Mouse (Mus musculus): ENCODE measurements around the gene Pigr.

The Pigr gene

GRCm38 (mm10) chr1:130832230-130833149, 6.0 kb downstream of the Pigr start:
- peak; percentile 87 for DNase-seq

DNA sequence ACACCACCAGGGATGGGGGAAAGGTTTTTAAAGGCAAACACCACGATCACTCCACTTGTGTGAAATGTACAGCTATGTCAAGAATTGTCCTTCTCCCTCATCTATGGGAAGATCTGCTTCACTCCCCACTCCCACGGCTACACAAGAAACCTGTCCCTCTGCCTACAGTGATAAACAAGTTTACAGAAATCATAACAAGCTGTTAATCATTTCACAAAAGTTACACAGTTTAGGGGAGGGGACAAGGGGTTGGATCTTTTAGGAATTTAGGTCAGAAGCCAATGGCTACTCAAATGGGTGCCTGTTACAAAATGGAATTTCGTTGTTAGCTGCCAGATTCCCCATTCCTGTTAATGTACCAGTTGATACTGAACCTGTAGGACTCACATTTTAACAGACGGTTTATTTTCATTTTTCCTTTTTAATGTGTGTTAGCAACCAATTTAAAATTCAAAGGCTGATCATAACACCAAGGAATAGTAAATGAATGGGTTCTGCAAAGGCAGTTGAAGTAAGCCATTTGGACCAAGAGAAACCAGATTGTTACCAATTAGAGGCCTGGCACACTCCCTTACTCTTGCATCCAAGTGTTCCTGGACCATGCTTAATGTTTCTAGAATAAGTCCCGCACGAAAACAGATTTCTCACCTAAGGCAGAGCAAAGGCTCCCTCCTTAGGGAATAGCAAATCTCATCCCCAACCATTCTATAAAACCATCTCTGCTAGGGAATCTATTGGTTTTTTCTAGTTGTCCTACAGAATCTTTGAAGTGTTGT, 8.9 kb downstream of the Pigr start:
- peak; percentile 50 for DNase-seq

GRCm38 (mm10) chr1:130838288-130838687, 11.8 kb downstream of the Pigr start:
- peak; percentile 35 for DNase-seq

GRCm38 (mm10) chr1:130840599-130841379, 14.3 kb downstream of the Pigr start:
- peak; percentile 43 for DNase-seq

- no peak for DNase-seq
These were observed 15.1 kb downstream of the Pigr start for GRCm38 (mm10) chr1:130841621-130842020.

DNA sequence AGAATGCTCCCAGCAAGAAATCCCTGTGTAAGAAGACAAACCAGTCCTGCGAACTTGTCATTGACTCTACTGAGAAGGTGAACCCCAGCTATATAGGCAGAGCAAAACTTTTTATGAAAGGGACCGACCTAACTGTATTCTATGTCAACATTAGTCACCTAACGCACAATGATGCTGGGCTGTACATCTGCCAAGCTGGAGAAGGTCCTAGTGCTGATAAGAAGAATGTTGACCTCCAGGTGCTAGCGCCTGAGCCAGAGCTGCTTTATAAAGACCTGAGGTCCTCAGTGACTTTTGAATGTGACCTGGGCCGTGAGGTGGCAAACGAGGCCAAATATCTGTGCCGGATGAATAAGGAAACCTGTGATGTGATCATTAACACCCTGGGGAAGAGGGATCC, 18.0 kb downstream of the Pigr start:
- no peak for DNase-seq

- no peak for DNase-seq
These were observed 23.2 kb downstream of the Pigr start for GRCm38 (mm10) chr1:130849530-130850214.

- DNase-seq = no peak
These were observed 23.9 kb downstream of the Pigr start for GRCm38 (mm10) chr1:130850405-130850804.

DNA sequence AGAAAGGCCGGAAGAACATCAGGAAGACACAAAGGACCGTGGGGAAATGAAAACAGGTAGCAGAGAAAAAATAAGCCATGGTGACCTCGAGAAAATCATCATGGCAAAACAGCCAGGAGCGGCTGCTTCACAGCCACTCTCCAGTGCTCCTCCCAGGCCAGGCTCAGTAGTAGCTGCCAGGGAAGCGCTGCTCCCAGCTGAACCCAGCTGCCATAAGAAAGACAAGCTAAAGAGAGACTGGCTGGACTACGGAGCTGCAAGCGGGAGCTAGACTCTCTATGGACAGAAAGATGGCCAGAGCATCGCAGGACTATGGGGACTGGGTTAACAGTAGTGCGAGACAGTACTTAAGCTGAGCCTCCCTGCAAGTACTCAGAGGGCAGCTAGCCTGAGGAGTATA, 28.3 kb downstream of the Pigr start:
- no peak for DNase-seq

GRCm38 (mm10) chr1:130855723-130856122, 29.2 kb downstream of the Pigr start:
- no peak for DNase-seq

DNA sequence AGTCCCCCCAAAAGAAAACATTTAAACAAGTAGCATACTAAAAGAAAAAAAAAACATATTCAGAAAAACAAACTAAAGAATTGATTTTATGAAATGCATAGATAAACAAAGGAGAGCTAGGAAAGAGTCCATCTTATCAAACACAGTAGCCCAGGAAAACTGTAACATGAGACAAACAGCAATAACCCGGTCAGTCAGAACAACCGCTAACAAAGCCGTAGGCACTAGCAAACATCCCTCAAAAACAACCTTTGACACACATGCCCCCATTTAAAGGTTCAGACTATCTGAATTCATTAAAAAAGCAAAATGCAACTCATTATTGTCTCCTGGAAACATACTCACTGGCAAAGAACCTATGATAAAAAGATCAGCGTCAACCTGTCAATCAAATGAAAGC, 31.0 kb downstream of the Pigr start:
- no peak for DNase-seq

- DNase-seq = no peak
These were observed 37.8 kb downstream of the Pigr start for GRCm38 (mm10) chr1:130864238-130864637.

DNA sequence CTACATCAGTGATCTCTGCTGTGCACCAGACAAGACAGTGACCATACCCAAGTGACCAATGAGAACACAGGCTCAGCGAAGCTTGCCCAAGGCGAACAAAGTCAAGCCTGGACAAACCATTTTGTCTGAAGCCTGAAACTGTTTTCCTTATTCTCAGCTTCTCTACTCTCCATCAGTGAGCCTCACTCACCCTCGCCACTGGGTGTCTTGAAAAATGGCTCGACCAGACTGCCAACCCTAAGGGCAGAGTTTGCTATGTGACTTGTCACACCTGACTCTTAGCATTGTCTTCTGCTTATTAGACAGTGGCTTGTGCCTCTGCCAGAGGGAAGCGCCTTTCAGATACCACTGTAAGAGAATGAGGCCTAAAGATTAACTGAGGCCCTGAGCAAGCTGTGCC, 38.3 kb downstream of the Pigr start:
- no peak for DNase-seq

- DNase-seq = no peak
These were observed 39.2 kb downstream of the Pigr start, which contains the start of gene Fcmr for GRCm38 (mm10) chr1:130865541-130866221. Gene Fcmr, plus strand, starts transcription at chr1:130865669.

DNA sequence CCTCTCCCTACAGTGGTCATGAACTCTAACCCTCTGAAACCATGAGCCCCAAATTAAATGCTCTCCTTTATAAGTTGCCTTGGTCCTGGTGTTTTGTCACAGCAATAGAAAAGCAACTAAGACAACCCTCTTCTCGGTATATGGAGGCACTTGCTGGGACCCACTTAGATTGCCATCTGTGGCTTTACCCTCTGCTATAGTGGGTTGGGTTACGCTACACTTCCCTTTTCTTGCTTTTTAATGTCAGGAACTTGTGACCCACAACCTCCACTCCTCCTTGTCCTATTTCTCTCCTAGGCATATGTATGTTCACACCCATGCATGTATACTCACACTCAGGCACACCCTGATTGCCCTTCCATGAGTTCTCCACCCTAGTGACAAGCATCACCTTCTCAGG, 46.4 kb downstream of the Pigr start:
- DNase-seq = no peak

DNA sequence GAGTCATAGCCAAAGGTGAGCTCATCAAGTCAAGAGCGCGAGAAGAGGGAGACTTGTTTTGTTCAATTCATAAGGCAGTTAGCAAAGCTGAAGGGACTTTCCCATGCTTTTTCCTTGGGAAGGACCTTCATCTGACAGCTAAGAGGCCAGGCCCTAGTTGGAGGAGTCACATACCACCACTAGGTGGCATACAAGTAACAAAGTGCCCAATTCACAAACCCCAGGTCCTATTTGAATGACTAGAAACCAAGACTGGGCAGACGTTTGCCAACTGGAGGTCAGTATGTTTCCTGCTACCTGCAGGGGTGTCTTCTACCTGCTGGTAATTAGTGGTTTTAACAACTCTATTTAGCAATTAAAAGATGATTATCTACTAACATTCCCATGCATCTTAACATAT, 48.7 kb downstream of the Pigr start:
- peak; percentile 63 for DNase-seq

DNA sequence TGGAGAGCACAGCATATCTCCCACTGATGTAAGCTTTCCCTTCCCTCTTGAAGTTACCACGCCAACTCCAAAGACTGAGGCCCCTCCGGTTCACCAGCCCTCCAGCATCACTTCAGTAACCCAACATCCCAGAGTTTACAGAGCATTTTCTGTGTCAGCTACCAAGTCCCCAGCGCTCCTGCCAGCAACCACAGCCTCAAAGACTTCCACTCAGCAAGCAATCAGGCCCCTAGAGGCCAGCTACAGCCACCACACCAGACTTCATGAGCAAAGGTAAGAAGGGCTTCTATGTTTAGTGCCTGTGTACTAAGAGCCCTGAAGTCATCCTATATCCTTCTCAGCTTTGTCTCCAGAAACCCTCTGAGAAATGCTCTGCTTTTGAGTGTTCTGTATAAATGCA, 49.4 kb downstream of the Pigr start:
- DNase-seq = no peak

DNA sequence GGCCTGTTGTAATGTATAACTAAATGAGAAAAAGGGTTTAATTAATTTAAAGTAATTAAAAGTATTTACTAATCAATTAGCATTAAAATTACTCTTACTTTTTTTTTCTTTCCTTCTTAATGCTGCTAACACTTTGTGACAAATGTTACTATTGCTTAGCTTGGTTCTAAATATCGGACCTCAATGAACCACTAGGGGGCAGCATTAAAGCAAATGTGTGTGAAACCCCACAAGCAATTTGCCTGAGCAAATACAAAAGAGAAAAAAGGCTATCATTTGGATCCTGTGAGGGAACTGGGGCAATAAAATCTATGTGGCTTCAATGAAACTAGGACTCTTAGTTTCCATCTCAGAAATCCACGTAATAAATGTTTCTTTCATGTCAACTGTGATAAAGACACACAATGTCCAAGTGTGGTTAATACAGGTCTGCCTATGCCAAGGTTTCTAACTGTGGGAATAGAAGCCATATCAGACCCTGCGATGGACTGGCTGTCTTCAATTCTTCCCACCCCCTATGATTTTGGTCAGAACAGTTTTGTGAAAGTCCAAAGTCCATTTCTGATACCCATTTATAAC, 50.5 kb downstream of the Pigr start:
- no peak for DNase-seq

DNA sequence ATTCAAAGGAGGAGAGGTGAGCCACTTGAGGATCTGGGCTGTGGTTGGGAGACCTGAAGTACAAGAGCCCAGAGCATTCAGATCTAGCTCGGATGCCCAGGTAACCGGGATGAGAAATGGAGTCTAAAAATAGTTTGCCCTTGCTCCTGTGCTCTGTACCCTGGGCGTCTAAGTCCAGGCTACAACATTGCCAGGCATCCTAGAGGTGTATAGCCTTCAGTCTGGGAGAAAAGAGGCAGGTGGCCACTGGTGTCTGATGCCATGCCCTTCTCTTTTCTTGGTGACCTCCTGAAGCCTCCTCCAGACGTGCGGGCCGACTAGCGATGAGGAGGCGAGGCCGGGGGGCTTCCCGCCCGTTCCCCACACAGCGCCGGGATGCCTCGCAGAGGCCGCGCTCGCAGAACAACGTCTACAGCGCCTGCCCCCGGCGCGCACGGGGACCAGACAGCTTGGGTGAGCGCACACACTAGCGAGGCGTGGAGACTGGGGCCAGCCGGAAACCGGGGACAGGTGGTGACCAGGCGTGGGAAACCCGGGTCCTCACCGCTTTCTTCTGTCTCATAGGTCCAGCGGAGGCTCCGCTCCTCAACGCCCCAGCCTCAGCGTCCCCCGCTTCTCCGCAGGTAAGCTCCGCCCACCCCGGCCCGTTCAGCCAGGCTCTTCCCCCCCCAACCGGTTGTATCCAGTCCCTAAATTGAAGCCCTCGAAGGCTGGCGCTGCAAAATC, 51.6 kb downstream of the Pigr start:
- DNase-seq = peak; percentile 23

DNA sequence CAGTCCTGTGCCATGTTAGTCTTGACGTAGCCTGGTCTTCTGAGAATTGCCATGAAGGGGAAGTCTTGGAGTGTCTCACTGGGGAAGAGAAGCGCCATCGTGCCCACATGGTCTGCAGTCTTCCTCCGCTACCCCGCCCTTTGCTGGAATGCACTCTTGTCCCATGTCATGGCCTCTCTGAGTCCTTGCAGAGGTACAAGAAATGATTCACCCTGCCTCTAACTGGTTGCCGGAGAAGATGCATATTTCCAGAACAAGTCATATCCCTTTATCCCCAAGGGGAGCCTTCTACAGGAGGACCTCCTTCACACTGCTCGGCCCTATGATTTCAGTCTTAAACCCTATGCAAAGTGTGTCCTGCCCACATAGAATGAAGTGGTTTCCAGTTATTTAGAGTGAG, 53.4 kb downstream of the Pigr start:
- DNase-seq = no peak

- DNase-seq = no peak
These were observed 56.7 kb downstream of the Pigr start for GRCm38 (mm10) chr1:130883146-130883545.

Measured in kidney, adult 11 months (tissue).